Mouse (Mus musculus) heart, adult 2 months (tissue): ENCODE data around the gene Cep295nl.

Experiments used
- CTCF ChIP-seq: fragments of 200-600 bp; IDR thresholded peaks from 2 replicates; pipeline ENCODE4 v1.8.1; 2022; ENCODE audit warnings: antibody characterized with exemption, mild to moderate bottlenecking, moderate library complexity
- EP300 ChIP-seq: fragments of 200-500 bp; IDR thresholded peaks from 2 replicates; pipeline ENCODE4 v1.6.1; 2011; ENCODE audit warnings: low read depth, low read length, control low read depth; ENCODE audit not compliant: insufficient read depth
- POLR2A ChIP-seq: fragments of 200-500 bp; IDR thresholded peaks from 2 replicates; pipeline ENCODE4 v1.6.1; 2011; ENCODE audit warnings: mild to moderate bottlenecking, low read depth, low read length, control low read depth; ENCODE audit not compliant: insufficient read depth

DNA sequence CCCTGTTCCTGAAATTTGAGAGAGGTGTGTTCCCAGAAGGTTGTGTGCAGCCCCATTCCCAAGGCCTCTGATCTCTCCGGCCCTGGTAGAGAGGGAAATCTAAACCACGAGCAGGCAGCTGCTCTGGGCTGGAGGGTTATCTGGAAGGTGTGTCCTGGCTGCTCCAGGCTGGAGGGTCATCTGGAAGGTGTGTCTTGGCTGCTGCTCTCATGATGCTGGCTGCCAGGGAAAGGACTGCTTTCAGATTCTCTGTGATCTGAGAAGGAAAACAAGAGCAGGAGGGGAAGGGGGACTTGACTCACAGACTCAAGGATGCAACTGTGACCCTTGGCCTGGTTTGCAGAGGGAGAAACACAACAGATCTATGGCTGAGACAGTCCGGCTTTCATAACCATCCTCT lies 23.8 kb upstream of the Cep295nl start:
- TF ChIP-seq CTCF: no peak
- TF ChIP-seq POLR2A: no peak
- no peak for TF ChIP-seq EP300
